9 mouse cellular contexts compared by ENCODE assay signal in genomic region chr2:171633355-171634097, GRCm38 (mm10).
A peak's percentile ranks its signal among the peaks of the same experiment; 100 is the strongest.
DNase-seq lines count a peak whose midpoint lies in the region; ATAC-seq lines count a peak whose summit lies in the region.
"Had no signal": no experiment of that assay in that cellular context is flagged by ENCODE, and none has a peak within 500 bp of the region (broad histone marks: within the 10 kb centered on the region; RNA-seq: fewer than 3 reads in every experiment).

No protein-coding gene starts in this region.

- intact Hi-C loops in left cerebral cortex, postnatal 14 days (cut with DNase I): no loop called here

- no peaks in the 10 kb centered on the region for H3K9me3 ChIP-seq in heart, embryonic 15.5 days (replicated peaks)
- H3K9me3 ChIP-seq: hindbrain, embryonic 15.5 days had no signal

- H3K4me3 ChIP-seq in heart, embryonic 15.5 days: no peak overlapping the region
- H3K4me3 ChIP-seq: hindbrain, embryonic 15.5 days had no signal

- ATAC-seq in heart, embryonic 15.5 days (replicated peaks; ENCODE audit: insufficient number of reproducible peaks, insufficient read depth, low FRiP score, low read depth): no peak

- H3K27me3 ChIP-seq in heart, embryonic 15.5 days: no peaks in the 10 kb centered on the region
- H3K27me3 ChIP-seq: hindbrain, embryonic 15.5 days had no signal

- 46% methylated on average over 15 of the region's 15 CpGs for WGBS in heart, embryonic 15.5 days

- peak; percentile 1 for DNase-seq in ovary, postnatal 14 days (ENCODE audit: low spot score)
- DNase-seq in ovary, postnatal 10 days (ENCODE audit: low spot score): no peak
- DNase-seq in kidney, postnatal 25 days: peak; percentile 50 to 68
- DNase-seq in yolk sac, embryonic 10.5 days (ENCODE audit: low spot score): peak; percentile 17
- no peak for DNase-seq in thymus, postnatal 0 days (ENCODE audit: low spot score)
- no peak for DNase-seq in left cerebral cortex, postnatal 14 days (ENCODE audit: low spot score in 2 of 2)
- DNase-seq: cerebellum, adult 9-10 months had no signal

- H3K4me1 ChIP-seq in heart, embryonic 15.5 days (replicated peaks): no peaks in the 10 kb centered on the region

- no peak overlapping the region for H3K4me2 ChIP-seq in heart, embryonic 15.5 days
- H3K4me2 ChIP-seq: hindbrain, embryonic 15.5 days had no signal

- H3K27ac ChIP-seq in heart, embryonic 15.5 days: peak overlapping the region; percentile 31
- H3K27ac ChIP-seq: hindbrain, embryonic 15.5 days had no signal

- no peaks in the 10 kb centered on the region for H3K36me3 ChIP-seq in heart, embryonic 15.5 days
- H3K36me3 ChIP-seq: hindbrain, embryonic 15.5 days had no signal

- H3K9ac ChIP-seq in heart, embryonic 15.5 days: no peak overlapping the region
- H3K9ac ChIP-seq: hindbrain, embryonic 15.5 days had no signal

Comparison
In these comparisons a context has a peak if more than half of its experiments do, and no peak if none do; other contexts are left out.
1. DNase-seq: peak in ovary, postnatal 14 days (single experiment), kidney, postnatal 25 days (2 of 2) and yolk sac, embryonic 10.5 days (single experiment); none in ovary, postnatal 10 days (single experiment), thymus, postnatal 0 days (single experiment) and left cerebral cortex, postnatal 14 days (0 of 2).